Mouse (Mus musculus) retina, postnatal 1 day (tissue): ENCODE data around the gene Cand2.

ENCODE experiments used
- DNase-seq: peaks from one replicate; pipeline ENCODE4 v3.0.0-alpha.2; 2012

Cand2 gene

GRCm38 (mm10) chr6:115775838-115776237, 1.5 kb downstream of the Cand2 start:
- DNase-seq: peak; percentile 14

GRCm38 (mm10) chr6:115776363-115776762, 2.0 kb downstream of the Cand2 start:
- DNase-seq: no peak

- no peak for DNase-seq
Observed at GRCm38 (mm10) chr6:115782781-115783180, 8.4 kb downstream of the Cand2 start.

- DNase-seq: no peak
Observed at GRCm38 (mm10) chr6:115791016-115791415, 16.7 kb downstream of the Cand2 start.

GRCm38 (mm10) chr6:115791842-115792686, 17.7 kb downstream of the Cand2 start:
- DNase-seq: no peak

- DNase-seq: no peak
Observed at GRCm38 (mm10) chr6:115792691-115793215, 18.4 kb downstream of the Cand2 start.

GRCm38 (mm10) chr6:115801811-115802210, 27.5 kb downstream of the Cand2 start:
- no peak for DNase-seq

GRCm38 (mm10) chr6:115803541-115804382, 29.4 kb downstream of the Cand2 start:
- DNase-seq: peak; percentile 78

- no peak for DNase-seq
Observed at GRCm38 (mm10) chr6:115804432-115805192, 30.3 kb downstream of the Cand2 start.

- no peak for DNase-seq
Observed at GRCm38 (mm10) chr6:115807464-115808195, 33.3 kb downstream of the Cand2 start.

GRCm38 (mm10) chr6:115808196-115808487, 33.8 kb downstream of the Cand2 start:
- DNase-seq: no peak

- peak; percentile 98 for DNase-seq
Observed at GRCm38 (mm10) chr6:115808488-115809231, 34.3 kb downstream of the Cand2 start, which contains the start of gene Rpl32. Gene Rpl32 (minus strand): TSS chr6:115808747.

GRCm38 (mm10) chr6:115811606-115812005, 37.3 kb downstream of the Cand2 start:
- DNase-seq: no peak

- DNase-seq: peak; percentile 77
Observed at GRCm38 (mm10) chr6:115814104-115814503, 39.8 kb downstream of the Cand2 start.

GRCm38 (mm10) chr6:115815041-115815440, 40.7 kb downstream of the Cand2 start:
- DNase-seq: no peak

- no peak for DNase-seq
Observed at GRCm38 (mm10) chr6:115818129-115818528, 43.8 kb downstream of the Cand2 start.

- DNase-seq: no peak
Observed at GRCm38 (mm10) chr6:115821216-115821993, 47.1 kb downstream of the Cand2 start.

- DNase-seq: peak; percentile 82
Observed at GRCm38 (mm10) chr6:115823850-115824464, 49.6 kb downstream of the Cand2 start.

GRCm38 (mm10) chr6:115830779-115831601, 56.7 kb downstream of the Cand2 start:
- DNase-seq: no peak
